Mouse (Mus musculus) kidney, adult 2 months (tissue): ENCODE data around the gene Disp1. TPM values are rescaled to one million over a fixed set of nuclear protein-coding genes. Genes with fewer than 3 reads are reported as not detected.

Experiments used
- DNase-seq: peaks from one replicate; pipeline ENCODE4 v3.0.0; 2021
- H3K27ac ChIP-seq: fragments of 200-500 bp; 2 replicates; pipeline ENCODE4 v1.5.1; 2012; ENCODE audit warnings: low read depth, low read length, control low read depth, inconsistent platforms; ENCODE audit not compliant: insufficient read depth
- H3K27me3 ChIP-seq: fragments of 200-500 bp; replicated peaks from 2 replicates; pipeline ENCODE4 v1.6.1; 2012; ENCODE audit warnings: mild to moderate bottlenecking, moderate library complexity, low read length, inconsistent platforms; ENCODE audit not compliant: control insufficient read depth, insufficient read depth
- H3K36me3 ChIP-seq: fragments of 200-500 bp; 2 replicates; pipeline ENCODE4 v1.6.1; 2012; ENCODE audit warnings: mild to moderate bottlenecking, moderate library complexity, low read length, inconsistent platforms; ENCODE audit not compliant: control insufficient read depth, insufficient read depth
- H3K4me1 ChIP-seq: fragments of 200-500 bp; 2 replicates; pipeline ENCODE4 v1.6.1; 2011; ENCODE audit warnings: low read length; ENCODE audit not compliant: control insufficient read depth, insufficient read depth
- H3K4me3 ChIP-seq: fragments of 200-500 bp; 2 replicates; pipeline ENCODE4 v1.5.1; 2011; ENCODE audit warnings: mild to moderate bottlenecking, low read depth, low read length, control low read depth; ENCODE audit not compliant: insufficient read depth
- CTCF ChIP-seq: fragments of 200-500 bp; conservative IDR thresholded peaks from 2 replicates; pipeline ENCODE4 v1.5.1; 2011; ENCODE audit warnings: low read depth, mild to moderate bottlenecking, control low read depth, low read length, moderate library complexity, mixed read lengths; ENCODE audit not compliant: insufficient read depth, insufficient read length
- POLR2A ChIP-seq: fragments of 200-500 bp; IDR thresholded peaks from one replicate; pipeline ENCODE4 v1.6.1; 2011; ENCODE audit warnings: low read depth, low read length, control low read depth
- WGBS: fragments of 180-500 bp; shearing (Covaris S2); methylation state at CpG from one replicate; pipeline ENCODE4 v1.1.7; 2018; 5-methylcytosine and 5-hydroxymethylcytosine counted together
- polyA plus RNA-seq: library from polyadenylated mRNA; depleted of rRNA; stranded (reverse); fragments of >200 nt; gene quantifications from 2 replicates; pipeline ENCODE4 v1.2.3, GENCODE M21; 2012

Disp1 gene
- polyA plus RNA-seq, 1 experiment: 5.5 TPM

- no peaks in the 10 kb centered on the region for H3K4me1 ChIP-seq
- no peaks in the 10 kb centered on the region for H3K27me3 ChIP-seq
- H3K4me3 ChIP-seq: peak overlapping the region; percentile 6; the same call in 1 of the 2 replicates
- DNase-seq: no peak
- TF ChIP-seq POLR2A (no peak), CTCF (no peak)
- H3K27ac ChIP-seq: no peak overlapping the region
- H3K36me3 ChIP-seq: no peaks in the 10 kb centered on the region
- WGBS: 64% methylated on average over 12 of the region's 12 CpGs
Measured at GRCm38 (mm10) chr1:183120341-183120923, 100.9 kb downstream of the Disp1 start.

- 70% methylated on average over 21 of the region's 21 CpGs for WGBS
- H3K4me3 ChIP-seq: no peak overlapping the region
- H3K27me3 ChIP-seq: no peaks in the 10 kb centered on the region
- H3K4me1 ChIP-seq: no peaks in the 10 kb centered on the region
- TF ChIP-seq POLR2A (no peak), CTCF (no peak)
- DNase-seq: no peak
- H3K36me3 ChIP-seq: no peaks in the 10 kb centered on the region
- H3K27ac ChIP-seq: no peak overlapping the region
Measured at GRCm38 (mm10) chr1:183117827-183118825, 103.2 kb downstream of the Disp1 start.

GRCm38 (mm10) chr1:183116946-183117826 is 104.1 kb downstream of the Disp1 start:
- H3K4me1 ChIP-seq: no peaks in the 10 kb centered on the region
- TF ChIP-seq CTCF (no peak), POLR2A (no peak)
- no peak overlapping the region for H3K27ac ChIP-seq
- no peaks in the 10 kb centered on the region for H3K36me3 ChIP-seq
- H3K27me3 ChIP-seq: no peaks in the 10 kb centered on the region
- no peak overlapping the region for H3K4me3 ChIP-seq
- 70% methylated on average over 15 of the region's 15 CpGs for WGBS
- DNase-seq: no peak

GRCm38 (mm10) chr1:183116441-183116840 is 104.9 kb downstream of the Disp1 start:
- no peak overlapping the region for H3K4me3 ChIP-seq
- 59% methylated on average over 10 of the region's 10 CpGs for WGBS
- no peak for DNase-seq
- H3K36me3 ChIP-seq: no peaks in the 10 kb centered on the region
- TF ChIP-seq CTCF (no peak), POLR2A (no peak)
- H3K27ac ChIP-seq: no peak overlapping the region
- H3K4me1 ChIP-seq: no peaks in the 10 kb centered on the region
- no peaks in the 10 kb centered on the region for H3K27me3 ChIP-seq

- 90% methylated on average over 7 of the region's 7 CpGs for WGBS
Measured at GRCm38 (mm10) chr1:183115076-183115475, 106.2 kb downstream of the Disp1 start.

GRCm38 (mm10) chr1:183114554-183114953 is 106.8 kb downstream of the Disp1 start:
- WGBS: 85% methylated on average over 6 of the region's 6 CpGs
- Histone ChIP-seq H3K4me1 (no peaks in the 10 kb centered on the region), H3K4me3 (no peak overlapping the region), H3K36me3 (no peaks in the 10 kb centered on the region), H3K27ac (no peak overlapping the region), H3K27me3 (no peaks in the 10 kb centered on the region)
- TF ChIP-seq POLR2A: no peak
- DNase-seq: no peak

More at GRCm38 (mm10) chr1:183115076-183115475, 106.2 kb downstream of the Disp1 start:
- no peak overlapping the region for H3K4me3 ChIP-seq
- H3K36me3 ChIP-seq: no peaks in the 10 kb centered on the region
- H3K27ac ChIP-seq: no peak overlapping the region
- no peak for DNase-seq
- no peaks in the 10 kb centered on the region for H3K27me3 ChIP-seq
- H3K4me1 ChIP-seq: no peaks in the 10 kb centered on the region
- TF ChIP-seq CTCF: no peak
- no peak for TF ChIP-seq POLR2A

GRCm38 (mm10) chr1:183113546-183113945 is 107.8 kb downstream of the Disp1 start:
- WGBS: 60% methylated on average over 9 of the region's 9 CpGs
- DNase-seq: no peak
- H3K4me1 ChIP-seq: no peaks in the 10 kb centered on the region
- H3K27me3 ChIP-seq: no peaks in the 10 kb centered on the region
- H3K27ac ChIP-seq: no peak overlapping the region
- no peaks in the 10 kb centered on the region for H3K36me3 ChIP-seq
- H3K4me3 ChIP-seq: no peak overlapping the region
- TF ChIP-seq POLR2A (no peak), CTCF (no peak)
